Mouse (Mus musculus) hindlimb bud, embryonic 11.5 days (tissue): Measurements from ENCODE around the gene Glo1.
A peak's percentile ranks its signal among the peaks of the same experiment; 100 is the strongest.

Experiments used
- DNase-seq: peaks from one replicate; pipeline ENCODE4 v3.0.0-alpha.2; 2012; ENCODE audit warnings: low read depth, low spot score; ENCODE audit errors: extremely low spot score

The Glo1 gene

GRCm38 (mm10) chr17:30581201-30581600 lies 45.5 kb downstream of the Glo1 start:
- no peak for DNase-seq

GRCm38 (mm10) chr17:30580781-30581180 lies 45.9 kb downstream of the Glo1 start:
- DNase-seq: no peak

GRCm38 (mm10) chr17:30576946-30577345 lies 49.7 kb downstream of the Glo1 start:
- no peak for DNase-seq

DNA sequence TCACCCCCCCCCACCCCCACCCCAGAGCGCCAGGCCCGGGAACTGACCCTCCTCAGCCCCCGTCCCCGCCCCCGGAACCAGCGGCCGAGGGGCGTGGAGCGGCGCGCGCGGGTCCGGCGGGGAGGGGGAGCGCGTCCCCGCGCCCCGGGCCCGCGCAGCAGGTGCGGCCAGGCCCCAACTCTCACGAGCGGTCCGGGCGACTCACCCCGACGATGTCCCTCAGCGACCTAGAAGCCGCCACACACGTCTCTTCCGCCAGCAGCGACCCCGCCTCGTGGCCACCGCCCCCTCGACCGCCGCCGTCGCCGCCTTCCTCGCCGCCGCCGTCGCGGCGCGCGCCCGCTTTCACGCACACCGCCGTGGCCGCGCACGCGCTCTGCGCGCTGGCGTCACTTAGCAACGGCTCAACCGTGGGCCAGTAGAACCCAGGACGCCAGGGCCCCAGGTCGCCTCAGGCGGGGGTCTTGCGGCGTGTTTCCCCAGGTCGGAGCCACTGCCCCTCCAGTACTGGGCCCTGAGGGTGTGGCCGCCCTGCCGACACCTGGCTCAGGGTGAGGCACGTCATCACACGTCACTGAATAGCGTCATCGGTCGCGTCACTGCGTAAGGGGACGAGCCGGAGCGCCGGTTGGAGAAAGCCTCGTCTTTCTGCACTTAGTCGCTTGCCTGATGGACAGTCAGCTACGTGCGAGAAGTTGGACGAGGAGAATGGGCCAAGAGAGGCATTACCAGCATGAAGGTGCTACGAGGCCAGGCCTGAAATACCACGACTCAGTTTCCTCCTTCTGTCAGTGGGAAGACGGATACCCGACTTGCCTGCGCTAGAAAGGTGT lies 50.5 kb downstream of the Glo1 start, which contains the start of gene Btbd9:
Gene Btbd9 (minus strand): TSS at position 548 of the 833 bp plus-strand sequence.
- DNase-seq: peak; percentile 94

GRCm38 (mm10) chr17:30575121-30575904 lies 51.4 kb downstream of the Glo1 start:
- DNase-seq: no peak

DNA sequence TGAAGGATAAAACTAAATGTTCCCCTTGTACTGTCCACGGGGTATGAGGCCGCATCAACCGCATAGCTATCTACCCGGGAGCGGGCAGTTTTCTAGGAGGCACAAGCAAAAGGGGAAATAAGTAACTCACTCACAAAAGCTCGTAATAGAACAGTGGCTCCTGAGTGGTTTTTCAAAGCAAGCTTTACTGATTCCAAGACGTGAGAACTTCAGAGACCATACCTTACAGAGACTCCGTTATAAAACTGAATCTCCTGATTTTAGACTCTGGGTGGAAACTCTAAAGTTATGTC lies 51.9 kb downstream of the Glo1 start:
- DNase-seq: no peak

DNA sequence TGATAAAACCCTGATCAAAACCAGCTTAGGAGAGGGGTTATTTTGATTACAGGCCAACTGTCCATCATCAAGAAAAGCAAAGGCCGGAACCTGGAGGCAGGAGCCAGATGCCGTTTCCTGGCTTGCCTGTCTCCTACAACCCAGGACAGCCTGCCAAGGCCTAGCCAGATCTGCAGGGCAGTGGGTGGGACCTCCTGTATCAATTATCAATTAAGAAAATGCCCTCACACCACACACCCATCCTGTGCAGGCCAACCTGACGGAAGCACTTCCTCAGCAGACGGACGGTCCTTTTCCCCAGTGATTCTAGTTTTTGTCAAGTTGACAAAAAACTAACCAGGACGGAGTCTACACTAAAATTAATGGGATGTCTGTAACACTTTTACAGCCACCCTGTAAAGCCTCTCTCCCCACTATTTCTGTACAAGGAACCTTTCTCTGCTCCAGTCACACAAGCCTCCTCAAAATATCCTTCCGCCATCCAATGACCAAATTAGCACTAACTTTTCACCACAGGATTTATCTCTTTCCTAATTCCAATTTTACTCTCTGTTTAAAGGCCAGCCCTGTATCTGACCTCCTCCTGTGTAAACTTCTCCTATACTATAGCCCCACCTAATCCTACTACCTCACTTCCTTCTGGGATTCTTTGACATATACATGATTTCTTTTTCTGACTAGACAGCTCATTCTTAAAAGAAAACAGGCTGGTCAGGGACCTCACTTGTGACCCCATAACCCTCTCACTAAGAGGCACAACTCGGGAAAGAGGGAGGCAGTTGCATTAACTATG lies 52.5 kb downstream of the Glo1 start:
- no peak for DNase-seq

- DNase-seq: no peak
These were observed 55.7 kb downstream of the Glo1 start for GRCm38 (mm10) chr17:30570971-30571370.

GRCm38 (mm10) chr17:30570173-30570572 lies 56.5 kb downstream of the Glo1 start:
- no peak for DNase-seq

- no peak for DNase-seq
These were observed 58.2 kb downstream of the Glo1 start for GRCm38 (mm10) chr17:30568473-30568872.

GRCm38 (mm10) chr17:30564971-30565370 lies 61.7 kb downstream of the Glo1 start:
- DNase-seq: no peak

DNA sequence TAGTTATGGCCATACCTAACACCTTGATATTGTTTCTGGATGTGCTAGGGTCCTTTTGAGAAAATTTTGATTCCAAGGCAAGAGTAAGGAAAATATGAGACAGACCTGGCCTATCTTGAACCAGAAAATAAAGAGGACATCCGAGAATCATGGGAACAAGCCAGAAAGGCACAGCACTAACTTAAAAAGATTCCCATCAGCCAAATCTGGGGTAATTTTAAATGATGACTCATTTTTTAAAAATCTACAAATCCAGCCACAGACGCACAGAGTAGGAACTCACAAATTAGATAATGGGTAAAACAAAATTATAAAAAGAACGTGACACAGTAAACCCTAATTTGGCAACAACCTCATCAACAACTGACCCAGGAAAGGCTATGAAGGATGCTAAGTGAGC lies 62.3 kb downstream of the Glo1 start:
- DNase-seq: no peak

DNA sequence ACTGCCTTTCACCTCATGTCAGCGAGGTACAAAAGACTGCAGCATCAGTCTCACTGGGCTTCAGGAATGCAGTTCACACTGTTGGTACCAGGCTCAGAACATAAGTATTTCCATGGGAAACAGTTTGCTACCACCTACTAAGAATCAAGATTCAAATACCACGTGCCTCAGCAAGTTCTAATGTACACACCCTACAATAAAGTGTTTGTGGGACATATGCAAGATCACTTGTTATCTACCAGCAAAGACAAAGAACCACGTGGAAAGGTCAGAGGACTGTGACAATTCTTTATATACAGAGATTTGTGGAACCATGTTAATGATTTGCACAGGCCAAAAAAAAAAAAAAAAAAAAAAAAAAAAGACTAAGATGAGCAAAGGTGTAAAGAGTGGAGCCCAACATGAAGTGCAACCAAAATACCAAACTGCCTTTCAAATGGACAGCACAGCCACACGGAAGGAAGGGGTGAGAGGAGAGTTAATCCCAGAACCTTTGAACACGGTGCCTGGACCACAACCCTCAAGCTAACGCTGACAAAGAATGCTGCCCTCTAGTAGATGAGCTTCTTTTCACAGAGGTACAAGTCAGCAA lies 63.1 kb downstream of the Glo1 start:
- DNase-seq: no peak

DNA sequence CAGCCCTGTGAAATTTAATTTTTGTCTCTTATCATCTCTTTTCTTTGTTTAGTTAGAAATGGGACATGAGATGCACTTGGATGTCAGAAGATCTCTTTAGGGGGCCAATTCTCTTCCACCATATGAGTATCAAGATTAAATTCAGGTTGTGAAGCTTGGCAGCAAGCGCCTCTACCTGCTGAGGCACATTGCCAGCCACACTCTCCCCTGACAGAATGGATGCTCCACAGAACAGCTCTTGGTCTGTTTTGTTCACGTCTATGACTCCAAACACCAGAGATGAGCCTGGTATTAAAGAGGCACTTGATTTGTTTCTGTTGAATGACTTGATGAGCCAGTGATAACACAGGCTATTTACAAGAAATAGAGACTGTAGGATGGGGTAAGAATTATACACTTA lies 63.9 kb downstream of the Glo1 start:
- DNase-seq: no peak

DNA sequence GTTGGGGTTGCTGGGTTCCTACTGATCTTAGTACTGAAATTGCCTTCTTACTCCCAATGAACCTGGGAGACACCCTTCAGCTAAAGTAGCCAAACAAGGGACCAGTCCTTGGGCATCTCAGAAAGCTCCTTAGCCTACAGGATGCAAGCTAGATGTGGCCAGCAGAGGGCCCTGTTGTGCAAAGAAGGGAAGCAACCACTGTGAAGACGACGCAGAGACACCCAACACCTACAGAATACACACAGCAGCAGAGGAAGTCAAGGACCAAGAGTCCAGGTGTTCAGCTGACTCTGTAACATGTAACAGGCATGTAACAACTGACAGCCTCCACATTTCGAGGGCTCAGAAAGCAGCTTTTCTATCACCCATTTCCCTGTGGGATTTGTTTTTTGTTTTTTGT lies 67.1 kb downstream of the Glo1 start:
- DNase-seq: no peak

DNA sequence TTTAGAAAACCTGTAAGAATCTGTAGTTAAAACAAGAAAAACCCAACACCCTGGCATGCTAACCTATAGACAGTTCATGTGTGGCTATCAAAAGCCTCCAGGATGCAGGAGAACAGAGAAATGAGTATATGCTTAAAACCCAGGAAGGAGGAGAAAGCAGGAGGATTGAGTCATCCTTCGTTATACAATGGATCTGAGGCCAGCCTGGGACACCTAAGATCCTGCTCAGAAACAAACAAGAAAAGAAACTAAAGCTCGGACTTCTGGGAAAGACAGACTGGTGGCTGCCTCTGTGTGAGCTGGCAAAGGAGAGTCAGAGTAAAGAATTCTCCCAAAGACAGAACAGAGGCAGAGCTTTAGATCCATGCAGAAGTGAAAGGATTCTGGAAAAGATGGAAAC lies 68.0 kb downstream of the Glo1 start:
- DNase-seq: no peak

- no peak for DNase-seq
These were observed 70.2 kb downstream of the Glo1 start for GRCm38 (mm10) chr17:30556512-30556911.

DNA sequence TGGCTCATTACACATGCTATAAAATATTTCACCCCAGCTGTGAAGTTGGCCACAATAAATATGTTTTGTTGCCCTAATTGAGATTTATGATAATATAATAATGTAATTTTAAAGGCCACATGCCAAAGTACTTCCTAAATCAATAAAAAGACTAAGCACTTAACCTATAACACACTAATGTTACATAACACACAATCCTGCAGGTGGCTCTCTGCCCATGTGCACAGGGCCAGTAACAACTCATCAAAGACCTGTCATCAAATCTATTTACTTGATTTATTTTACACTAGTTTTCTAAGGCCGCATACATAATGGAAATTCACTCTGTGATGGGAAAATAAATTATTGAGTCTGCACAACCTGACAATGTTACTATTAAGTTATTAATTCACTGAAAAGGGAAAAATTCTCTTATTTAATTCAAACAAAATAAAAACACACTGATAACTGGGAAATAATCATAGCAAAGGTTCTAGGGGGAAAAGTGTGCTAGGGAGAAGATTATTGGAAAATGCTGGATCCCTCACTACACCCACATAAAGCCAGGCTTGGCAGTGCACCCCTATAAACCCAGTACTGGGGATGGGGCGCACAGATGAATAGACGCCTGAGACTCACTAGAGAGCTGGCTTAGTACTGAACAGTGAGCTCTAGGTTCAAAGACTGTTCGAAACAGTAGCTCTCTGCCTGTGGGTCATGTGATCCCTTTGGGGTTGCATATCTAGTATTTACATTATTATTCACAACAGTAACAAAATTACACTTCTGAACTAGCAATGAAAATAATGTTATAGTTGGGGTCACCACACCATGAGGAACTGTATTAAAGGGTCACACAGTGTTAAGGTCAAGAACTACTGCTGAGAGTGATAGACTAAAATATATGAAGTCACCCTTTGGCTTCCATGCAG lies 73.4 kb downstream of the Glo1 start:
- no peak for DNase-seq

- DNase-seq: no peak
These were observed 75.9 kb downstream of the Glo1 start for GRCm38 (mm10) chr17:30550774-30551107.
